Mouse (Mus musculus): ENCODE data around the gene Prm1.
"Not testable (repeated sequence)": the region's sequence is repeated elsewhere in the genome, so short reads cannot be mapped to it uniquely, and the experiment has no call there.

Prm1 gene

GRCm38 (mm10) chr16:10824536-10824935 lies 18.9 kb upstream of the Prm1 start:
- DNase-seq (ENCODE audit: low spot score in 2 of 2) = no peak

GRCm38 (mm10) chr16:10821387-10821786 lies 15.7 kb upstream of the Prm1 start:
- no peak for DNase-seq (ENCODE audit: low spot score in 2 of 2)

- no peak for DNase-seq (ENCODE audit: low spot score in 2 of 2)
Observed at GRCm38 (mm10) chr16:10819966-10820365, 14.3 kb upstream of the Prm1 start.

- DNase-seq (ENCODE audit: low spot score in 2 of 2) = no peak
Observed at GRCm38 (mm10) chr16:10818579-10819135, 13.0 kb upstream of the Prm1 start.

- no peak for DNase-seq (ENCODE audit: low spot score in 2 of 2)
Observed at GRCm38 (mm10) chr16:10814864-10815263, 9.2 kb upstream of the Prm1 start.

GRCm38 (mm10) chr16:10813726-10814125 lies 8.1 kb upstream of the Prm1 start:
- no peak for DNase-seq (ENCODE audit: low spot score in 2 of 2)

- no peak for DNase-seq (ENCODE audit: low spot score in 2 of 2)
Observed at GRCm38 (mm10) chr16:10812865-10813371, 7.3 kb upstream of the Prm1 start, which contains the start of gene Gm11172. TSS of gene Gm11172 (plus strand) at chr16:10812915.

GRCm38 (mm10) chr16:10810376-10810775 lies 4.7 kb upstream of the Prm1 start:
- no peak for DNase-seq (ENCODE audit: low spot score in 2 of 2)

GRCm38 (mm10) chr16:10802420-10802819 lies 3.2 kb downstream of the Prm1 start:
- not testable (repeated sequence) for DNase-seq (ENCODE audit: low spot score in 2 of 2)

GRCm38 (mm10) chr16:10796034-10796433 lies 9.6 kb downstream of the Prm1 start, which contains the start of gene Prm2:
TSS of gene Prm2 (minus strand) at chr16:10796134.
- no peak for DNase-seq (ENCODE audit: low spot score in 2 of 2)

GRCm38 (mm10) chr16:10790702-10791101 lies 14.9 kb downstream of the Prm1 start, which contains the start of gene Prm3:
TSS of gene Prm3 (minus strand) at chr16:10790914.
- DNase-seq (ENCODE audit: low spot score in 2 of 2) = no peak

- DNase-seq (ENCODE audit: low spot score in 2 of 2) = no peak
Observed at GRCm38 (mm10) chr16:10788866-10789265, 16.8 kb downstream of the Prm1 start.

GRCm38 (mm10) chr16:10788271-10788670 lies 17.4 kb downstream of the Prm1 start, which contains the start of gene Tnp2:
TSS of gene Tnp2 (minus strand) at chr16:10788660.
- no peak for DNase-seq (ENCODE audit: low spot score in 2 of 2)

GRCm38 (mm10) chr16:10787548-10788058 lies 18.0 kb downstream of the Prm1 start:
- no peak for DNase-seq (ENCODE audit: low spot score in 2 of 2)

- no peak for DNase-seq (ENCODE audit: low spot score in 2 of 2)
Observed at GRCm38 (mm10) chr16:10786782-10787547, 18.7 kb downstream of the Prm1 start.

GRCm38 (mm10) chr16:10786288-10786687 lies 19.4 kb downstream of the Prm1 start:
- peak; percentile 69 to 81 for DNase-seq (ENCODE audit: low spot score in 2 of 2)

- DNase-seq (ENCODE audit: low spot score in 2 of 2) = peak; percentile 78 to 89
Observed at GRCm38 (mm10) chr16:10785371-10786231, 20.0 kb downstream of the Prm1 start, which contains the start of gene Socs1. TSS of gene Socs1 (minus strand) at chr16:10785536.

GRCm38 (mm10) chr16:10784793-10785370 lies 20.8 kb downstream of the Prm1 start:
- peak; percentile 87 to 91 for DNase-seq (ENCODE audit: low spot score in 2 of 2)

- DNase-seq (ENCODE audit: low spot score in 2 of 2) = peak in 1 of 2 experiments; percentile 39
Observed at GRCm38 (mm10) chr16:10783883-10784792, 21.5 kb downstream of the Prm1 start.

GRCm38 (mm10) chr16:10783451-10783850 lies 22.2 kb downstream of the Prm1 start:
- DNase-seq (ENCODE audit: low spot score in 2 of 2) = no peak

Measured in urinary bladder, postnatal 36 days (tissue).